Mouse (Mus musculus): Measurements from ENCODE around the gene Olfr30.
"Not testable (repeated sequence)": the region's sequence is repeated elsewhere in the genome, so short reads cannot be mapped to it uniquely, and the experiment has no call there.

Gene Olfr30

GRCm38 (mm10) chr11:58462170-58462569 is at the start of gene Olfr30:
Gene Olfr30, minus strand, starts transcription at chr11:58462270.
- in situ Hi-C loops (cut with MboI, MseI) = loop anchor here in 1 of 2 experiments (5.0 kb wide), 1 partner anchor 105 kb away; no protein-coding TSS in a partner anchor

GRCm38 (mm10) chr11:58509058-58509457 is 47.0 kb upstream of the Olfr30 start:
- in situ Hi-C loops (cut with MboI, MseI) = not testable (repeated sequence)

- in situ Hi-C loops (cut with MboI, MseI) = not testable (repeated sequence)
Observed at GRCm38 (mm10) chr11:58502472-58502871, 40.4 kb upstream of the Olfr30 start, which contains the start of gene Olfr331. Gene Olfr331, minus strand, starts transcription at chr11:58502572.

GRCm38 (mm10) chr11:58499290-58499689 is 37.2 kb upstream of the Olfr30 start:
- in situ Hi-C loops (cut with MboI, MseI) = no loop called here

GRCm38 (mm10) chr11:58498761-58499160 is 36.7 kb upstream of the Olfr30 start:
- in situ Hi-C loops (cut with MboI, MseI) = no loop called here

- in situ Hi-C loops (cut with MboI, MseI) = no loop called here
Observed at GRCm38 (mm10) chr11:58492455-58492854, 30.4 kb upstream of the Olfr30 start, which contains the start of gene Olfr332. Gene Olfr332, minus strand, starts transcription at chr11:58492555.

- in situ Hi-C loops (cut with MboI, MseI) = no loop called here
Observed at GRCm38 (mm10) chr11:58453592-58453991, 8.5 kb downstream of the Olfr30 start.

- in situ Hi-C loops (cut with MboI, MseI) = no loop called here
Observed at GRCm38 (mm10) chr11:58452759-58453158, 9.3 kb downstream of the Olfr30 start, which contains the start of gene Lypd9. Gene Lypd9, minus strand, starts transcription at chr11:58452923.

GRCm38 (mm10) chr11:58437866-58438265 is 24.2 kb downstream of the Olfr30 start:
- in situ Hi-C loops (cut with MboI, MseI) = no loop called here

GRCm38 (mm10) chr11:58432259-58432658 is 29.8 kb downstream of the Olfr30 start, which contains the start of gene Gm12253:
Gene Gm12253, plus strand, starts transcription at chr11:58432559.
- in situ Hi-C loops (cut with MboI, MseI) = no loop called here

GRCm38 (mm10) chr11:58420815-58421214 is 41.3 kb downstream of the Olfr30 start, which contains the start of gene 1810065E05Rik:
Gene 1810065E05Rik, plus strand, starts transcription at chr11:58421111.
- in situ Hi-C loops (cut with MboI, MseI) = no loop called here

GRCm38 (mm10) chr11:58418336-58418735 is 43.7 kb downstream of the Olfr30 start:
- in situ Hi-C loops (cut with MboI, MseI) = no loop called here

GRCm38 (mm10) chr11:58408066-58408465 is 54.0 kb downstream of the Olfr30 start:
- in situ Hi-C loops (cut with MboI, MseI) = no loop called here
